Mouse (Mus musculus) thymus, postnatal 10 days (tissue): Measurements from ENCODE around the gene 4932411N23Rik.
A peak's percentile ranks its signal among the peaks of the same experiment; 100 is the strongest.

Experiments
- DNase-seq, 2 experiments: peaks; one replicate each; pipeline ENCODE4 v3.0.0; 2021; ENCODE audit warnings: low spot score in 2 of 2

The 4932411N23Rik gene

GRCm38 (mm10) chrX:126815768-126816167, at the start of gene 4932411N23Rik:
TSS of gene 4932411N23Rik (minus strand) at chrX:126815868.
- no peak for DNase-seq

GRCm38 (mm10) chrX:126779895-126780294, 35.8 kb downstream of the 4932411N23Rik start:
- no peak for DNase-seq

GRCm38 (mm10) chrX:126777643-126778042, 38.0 kb downstream of the 4932411N23Rik start:
- peak in 1 of 2 experiments; percentile 7 for DNase-seq

GRCm38 (mm10) chrX:126774846-126775245, 40.8 kb downstream of the 4932411N23Rik start:
- peak in 1 of 2 experiments; percentile 2 for DNase-seq

GRCm38 (mm10) chrX:126773511-126773910, 42.2 kb downstream of the 4932411N23Rik start:
- peak; percentile 2 to 31 for DNase-seq
